Mouse (Mus musculus) heart, embryonic 14.5 days (tissue): Measurements from ENCODE around the gene Cdh24. TPM values are rescaled to one million over a fixed set of nuclear protein-coding genes. Genes with fewer than 3 reads are reported as not detected.

Experiments used
- ATAC-seq: fragments of 200-750 bp; cut with Nextera tagmentation; 2 replicates; pipeline ENCODE4 v1.8.0; 2017; ENCODE audit warnings: low read depth, moderate TSS enrichment; ENCODE audit not compliant: insufficient number of reproducible peaks, insufficient read depth, low FRiP score
- H3K27ac ChIP-seq, 2 experiments: fragments of 200-500 bp in 1 of 2; fragments of 300-500 bp in 1 of 2; sonication (generic) in 1 of 2; replicated peaks in 1 of 2; 2 replicates each; pipeline ENCODE4 v1.5.1; 2012 to 2014; ENCODE audit warnings: low read depth in 2 of 2, low read length in 2 of 2, control low read depth in 1 of 2, mild to moderate bottlenecking in 1 of 2, mixed read lengths in 1 of 2; ENCODE audit not compliant: control insufficient read depth in 1 of 2, insufficient read depth in 1 of 2
- H3K27me3 ChIP-seq: fragments of 300-500 bp; sonication (generic); 2 replicates; pipeline ENCODE4 v1.6.1; 2014; ENCODE audit warnings: mild to moderate bottlenecking, low read length, control low read depth; ENCODE audit not compliant: control insufficient read depth, insufficient read depth
- H3K36me3 ChIP-seq: fragments of 300-500 bp; sonication (generic); 2 replicates; pipeline ENCODE4 v1.6.1; 2014; ENCODE audit warnings: mild to moderate bottlenecking, control low read depth, low read length, mixed read lengths; ENCODE audit not compliant: control insufficient read depth, insufficient read depth
- H3K4me1 ChIP-seq, 2 experiments: fragments of 200-500 bp in 1 of 2; fragments of 300-500 bp in 1 of 2; sonication (generic) in 1 of 2; 2 replicates each; pipeline ENCODE4 v1.6.1; 2012 to 2014; ENCODE audit warnings: low read length in 2 of 2, control low read depth in 1 of 2, mixed read lengths in 1 of 2; ENCODE audit not compliant: control insufficient read depth in 2 of 2, insufficient read depth in 2 of 2
- H3K4me2 ChIP-seq: fragments of 300-500 bp; sonication (generic); 2 replicates; pipeline ENCODE4 v1.6.1; 2014; ENCODE audit warnings: mild to moderate bottlenecking, low read length
- H3K4me3 ChIP-seq, 2 experiments: fragments of 200-500 bp in 1 of 2; fragments of 300-500 bp in 1 of 2; sonication (generic) in 1 of 2; 2 replicates each; pipeline ENCODE4 v1.5.1; 2012 to 2014; ENCODE audit warnings: low read length in 2 of 2, mild to moderate bottlenecking in 2 of 2, control low read depth in 1 of 2, low read depth in 1 of 2, moderate library complexity in 1 of 2; ENCODE audit not compliant: control insufficient read depth in 1 of 2, insufficient read depth in 1 of 2
- H3K9ac ChIP-seq: fragments of 300-500 bp; sonication (generic); 2 replicates; pipeline ENCODE4 v1.6.1; 2014; ENCODE audit warnings: mild to moderate bottlenecking, low read length
- H3K9me3 ChIP-seq: fragments of 300-500 bp; sonication (generic); 2 replicates; pipeline ENCODE4 v1.6.1; 2016; ENCODE audit warnings: low read length, control low read depth; ENCODE audit not compliant: control insufficient read depth
- WGBS: fragments of 180-500 bp; shearing (Covaris S2); extraction: QIAGEN DNeasy Blood & Tissue Kit; methylation state at CpG from one replicate; pipeline ENCODE4 v1.1.7; 2014; 5-methylcytosine and 5-hydroxymethylcytosine counted together
- polyA plus RNA-seq: library from polyadenylated mRNA; unstranded; fragments of >200 nt; fragmentation: Nextera tagmentation; extraction: Ambion mirVana; gene quantifications from 2 replicates; pipeline ENCODE4 v1.2.1, GENCODE M21; 2014

Gene Cdh24
- polyA plus RNA-seq, 1 experiment from 2014 or later = 2.0 TPM

DNA sequence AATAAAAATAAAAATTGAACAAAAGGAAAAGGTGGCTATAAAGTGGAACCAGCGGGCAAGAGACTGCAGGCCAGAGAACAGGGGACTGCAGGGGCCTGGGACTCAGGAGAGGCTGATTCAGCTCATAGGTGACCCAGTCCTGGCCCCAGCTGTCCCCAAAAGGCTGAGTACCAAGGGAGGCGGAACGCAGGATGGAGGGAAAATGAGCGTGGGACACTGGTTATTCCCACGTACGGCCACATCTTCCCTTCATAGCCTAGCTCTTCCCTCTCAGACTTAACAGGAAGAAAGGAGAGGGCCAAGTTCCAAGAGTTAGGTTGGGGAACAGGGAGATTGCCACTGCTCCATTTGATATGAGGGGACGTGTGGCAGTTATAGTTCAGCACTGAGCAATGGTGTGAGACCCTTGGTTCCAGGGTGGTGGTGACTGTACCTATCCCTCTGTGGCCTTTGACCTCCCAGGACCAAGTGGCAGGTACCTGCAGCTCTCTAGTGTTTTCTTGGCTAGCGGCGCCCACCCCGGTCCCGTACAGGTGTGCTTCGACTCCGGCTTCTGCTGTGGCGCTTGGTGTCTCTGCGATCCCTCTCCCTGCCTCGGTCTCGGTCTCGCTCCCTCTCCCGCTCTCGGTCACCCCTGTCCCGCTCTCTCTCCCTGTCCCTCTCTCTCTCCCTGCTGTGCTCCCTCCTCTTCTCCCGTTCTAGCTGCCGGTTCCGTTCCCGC lies 1.2 kb upstream of the Cdh24 start:
- H3K9ac ChIP-seq = no peak overlapping the region
- H3K4me1 ChIP-seq = peaks cover 4% of the 10 kb centered on the region in 2 experiments; a peak in 2 of 4 replicates
- no peak overlapping the region for H3K4me2 ChIP-seq
- ATAC-seq = no peak
- H3K9me3 ChIP-seq = no peaks in the 10 kb centered on the region
- H3K27ac ChIP-seq = no peak overlapping the region
- H3K36me3 ChIP-seq = peaks cover 61% of the 10 kb centered on the region
- H3K4me3 ChIP-seq = no peak overlapping the region
- no peaks in the 10 kb centered on the region for H3K27me3 ChIP-seq
- WGBS = 82% methylated on average over 25 of the region's 25 CpGs

DNA sequence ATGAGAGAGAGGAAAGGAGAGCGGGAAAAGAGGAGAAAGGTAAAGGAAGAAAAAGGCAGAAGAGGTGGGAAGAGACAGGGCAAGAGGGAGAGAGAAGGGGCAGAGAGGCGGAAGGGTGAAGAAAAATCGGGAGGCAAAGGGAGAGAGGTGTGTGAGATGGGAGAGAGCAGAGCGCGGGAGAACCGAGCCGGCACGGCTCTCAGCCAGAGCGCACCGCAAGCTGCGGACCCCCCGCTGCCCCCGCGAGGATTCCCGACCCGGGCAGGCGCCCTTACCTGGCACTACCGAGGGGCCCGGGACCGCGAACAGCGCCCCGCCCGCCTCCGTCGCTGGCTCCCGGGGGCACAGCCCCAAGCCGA lies 239 bp downstream of the Cdh24 start, which contains the start of gene Gm17606:
TSS of gene Gm17606 (plus strand) at position 7 of the 359 bp plus-strand sequence.
- H3K9me3 ChIP-seq = no peaks in the 10 kb centered on the region
- peak within 1 kb of the TSS; percentile 98 for H3K4me2 ChIP-seq
- peak within 1 kb of the TSS; percentile 85 for H3K9ac ChIP-seq
- H3K27ac ChIP-seq = peak within 1 kb of the TSS; percentile 30 to 60
- H3K4me1 ChIP-seq = peaks cover 4% of the 10 kb centered on the region in 2 experiments; a peak in 2 of 4 replicates
- H3K36me3 ChIP-seq = peaks cover 56% of the 10 kb centered on the region
- H3K27me3 ChIP-seq = no peaks in the 10 kb centered on the region
- no peak; the same call in 1 of the 2 replicates for ATAC-seq
- H3K4me3 ChIP-seq = peak within 1 kb of the TSS; percentile 65 to 73
- WGBS = 0% methylated on average over 25 of the region's 28 CpGs

DNA sequence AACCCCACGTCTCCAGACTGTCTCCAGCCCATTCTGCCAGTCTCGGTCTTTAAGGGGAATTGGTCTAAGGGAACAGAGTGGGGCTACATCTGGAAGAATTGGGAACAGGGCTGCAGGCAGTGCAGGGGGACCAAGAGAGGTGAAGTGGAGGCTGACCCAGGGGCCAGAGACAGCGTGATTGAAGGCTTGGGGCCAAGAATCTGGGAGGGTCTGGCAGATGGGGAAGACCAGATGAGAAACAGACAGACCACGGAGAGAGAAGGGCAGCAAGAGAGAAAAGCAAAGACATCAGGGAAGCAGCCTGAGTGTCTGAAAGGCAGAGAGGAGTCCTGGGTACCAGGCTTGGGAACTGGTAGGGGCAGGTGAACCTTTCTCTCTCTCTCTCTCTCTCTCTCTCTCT lies 1.0 kb downstream of the Cdh24 start:
- H3K9ac ChIP-seq = no peak overlapping the region
- H3K27ac ChIP-seq = no peak overlapping the region
- H3K9me3 ChIP-seq = no peaks in the 10 kb centered on the region
- peaks cover 52% of the 10 kb centered on the region for H3K36me3 ChIP-seq
- H3K4me2 ChIP-seq = peak overlapping the region; percentile 98; the same call in 1 of the 2 replicates
- H3K27me3 ChIP-seq = no peaks in the 10 kb centered on the region
- WGBS = 37% methylated on average over 4 of the region's 4 CpGs
- ATAC-seq = no peak
- H3K4me3 ChIP-seq = no peak overlapping the region; a peak in 1 of 4 replicates
- peaks cover 4% of the 10 kb centered on the region in 2 experiments; a peak in 2 of 4 replicates for H3K4me1 ChIP-seq

DNA sequence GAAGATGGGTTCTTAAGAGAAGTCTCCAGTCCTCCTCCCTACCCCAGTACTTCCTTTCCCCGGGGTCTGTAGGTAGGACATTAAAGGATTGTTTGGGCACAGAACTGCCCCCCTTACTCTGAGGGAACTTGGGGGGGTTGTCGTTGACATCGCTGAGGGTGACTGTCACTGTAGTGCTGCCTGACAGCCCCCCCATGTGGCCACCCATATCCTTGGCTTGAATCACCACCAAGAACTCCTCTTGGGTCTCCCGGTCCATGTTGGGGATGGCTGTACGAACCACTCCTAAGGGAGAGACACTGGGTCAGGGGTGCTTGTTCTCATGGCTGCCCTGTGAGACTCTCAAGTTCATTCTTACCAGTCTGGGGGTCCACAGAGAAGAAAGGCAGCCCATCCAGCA lies 3.0 kb downstream of the Cdh24 start:
- peaks cover 4% of the 10 kb centered on the region in 2 experiments; a peak in 2 of 4 replicates for H3K4me1 ChIP-seq
- H3K4me2 ChIP-seq = no peak overlapping the region
- no peaks in the 10 kb centered on the region for H3K27me3 ChIP-seq
- no peaks in the 10 kb centered on the region for H3K9me3 ChIP-seq
- no peak overlapping the region for H3K27ac ChIP-seq
- WGBS = 69% methylated on average over 5 of the region's 5 CpGs
- H3K9ac ChIP-seq = no peak overlapping the region
- ATAC-seq = no peak
- peaks cover 41% of the 10 kb centered on the region for H3K36me3 ChIP-seq
- no peak overlapping the region for H3K4me3 ChIP-seq

DNA sequence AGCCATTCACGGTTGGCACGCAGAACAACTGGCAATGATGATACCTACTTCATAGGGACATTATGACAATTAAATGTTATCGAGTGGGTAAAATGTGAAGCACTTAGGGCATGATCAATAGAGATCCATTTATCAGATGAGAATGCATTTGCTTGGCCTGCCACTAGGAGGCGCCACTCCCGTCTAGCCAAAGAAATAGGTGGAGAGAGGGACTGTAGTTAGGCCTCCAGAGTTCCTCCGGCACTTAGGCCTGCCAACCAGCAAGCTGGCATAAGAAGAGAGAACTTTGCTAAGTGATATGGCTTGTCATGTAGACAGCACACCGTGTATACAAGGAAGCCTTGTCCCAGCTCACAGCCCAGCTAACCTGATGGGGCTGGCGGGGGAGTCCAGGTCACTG lies 4.2 kb downstream of the Cdh24 start:
- no peak for ATAC-seq
- WGBS = 57% methylated on average over 8 of the region's 8 CpGs
- H3K36me3 ChIP-seq = peaks cover 41% of the 10 kb centered on the region

DNA sequence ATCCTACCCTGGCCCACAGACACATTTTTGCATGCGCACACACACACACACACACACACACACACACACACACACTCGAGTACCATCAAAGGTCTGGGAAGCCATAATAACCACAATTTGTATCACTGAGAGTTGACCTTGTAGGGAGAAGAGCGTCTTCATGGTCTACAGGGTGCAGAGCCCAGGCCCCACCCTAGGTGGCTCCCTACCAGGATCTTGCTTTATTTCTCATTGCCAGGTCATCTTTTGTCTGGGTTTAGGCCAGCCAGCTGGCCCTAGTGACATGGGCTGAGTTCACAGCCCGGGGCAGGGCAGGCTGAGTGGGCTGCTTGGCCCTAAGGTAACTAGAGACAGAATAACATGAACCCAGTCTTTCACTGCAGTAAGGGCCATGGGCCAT lies 7.0 kb downstream of the Cdh24 start:
- Histone ChIP-seq H3K4me1 (no peaks in the 10 kb centered on the region), H3K4me3 (no peak overlapping the region), H3K9ac (no peak overlapping the region), H3K27ac (no peak overlapping the region), H3K27me3 (no peaks in the 10 kb centered on the region), H3K9me3 (no peaks in the 10 kb centered on the region), H3K4me2 (no peak overlapping the region), H3K36me3 (peaks cover 51% of the 10 kb centered on the region)
- 69% methylated on average over 4 of the region's 4 CpGs for WGBS
- ATAC-seq = no peak

More for the DNA sequence above, 4.2 kb downstream of the Cdh24 start:
- no peak overlapping the region for H3K27ac ChIP-seq
- H3K27me3 ChIP-seq = no peaks in the 10 kb centered on the region
- H3K4me3 ChIP-seq = no peak overlapping the region
- H3K4me2 ChIP-seq = no peak overlapping the region
- H3K9me3 ChIP-seq = no peaks in the 10 kb centered on the region
- no peak overlapping the region for H3K9ac ChIP-seq
- peaks cover 4% of the 10 kb centered on the region in 2 experiments; a peak in 2 of 4 replicates for H3K4me1 ChIP-seq

DNA sequence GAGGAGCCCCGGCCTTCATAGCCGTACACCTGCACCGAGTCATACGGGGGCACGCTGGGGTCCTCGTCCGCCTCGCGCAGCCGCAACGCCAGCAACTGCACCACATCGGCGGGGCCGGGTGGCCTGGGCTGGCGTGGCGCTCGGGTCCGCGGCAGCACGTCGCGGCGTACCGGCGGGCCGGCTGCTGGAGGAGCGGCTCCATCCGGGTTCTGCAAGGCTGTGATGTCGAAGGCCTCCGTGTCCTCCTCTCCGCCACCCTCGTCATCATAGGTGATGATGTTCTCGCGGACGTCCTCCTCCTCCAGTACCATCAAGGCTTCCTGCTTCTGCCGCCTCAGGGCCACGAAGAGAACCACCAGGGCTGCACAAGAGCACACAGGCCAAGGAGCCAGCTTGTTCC lies 8.9 kb downstream of the Cdh24 start:
- Histone ChIP-seq H3K4me2 (no peak overlapping the region), H3K4me3 (no peak overlapping the region), H3K4me1 (no peaks in the 10 kb centered on the region), H3K9ac (no peak overlapping the region), H3K27me3 (no peaks in the 10 kb centered on the region), H3K36me3 (peaks cover 46% of the 10 kb centered on the region), H3K9me3 (no peaks in the 10 kb centered on the region), H3K27ac (no peak overlapping the region)
- 87% methylated on average over 37 of the region's 37 CpGs for WGBS
- no peak for ATAC-seq

DNA sequence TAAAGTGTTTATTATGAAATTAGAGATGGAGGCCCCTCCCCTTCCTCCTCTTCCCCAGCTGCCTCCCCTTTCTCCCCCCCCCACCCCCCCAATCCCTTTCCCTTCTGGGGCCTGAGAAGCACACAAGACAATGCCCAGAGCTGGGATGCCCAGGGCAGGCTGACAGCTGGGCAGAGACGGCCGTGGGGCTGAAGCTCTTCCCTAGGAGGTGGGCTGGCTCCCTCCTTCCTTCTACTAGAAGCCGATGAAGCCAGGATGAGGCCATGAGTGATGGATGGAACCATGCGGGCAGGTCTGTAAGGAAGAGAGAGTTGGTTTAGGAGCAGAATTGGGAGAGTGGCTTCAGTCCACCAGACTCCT lies 9.9 kb downstream of the Cdh24 start:
- WGBS = 74% methylated on average over 4 of the region's 4 CpGs
- no peak overlapping the region for H3K4me3 ChIP-seq
- H3K4me1 ChIP-seq = no peaks in the 10 kb centered on the region
- no peak overlapping the region for H3K9ac ChIP-seq
- peaks cover 41% of the 10 kb centered on the region for H3K36me3 ChIP-seq
- H3K4me2 ChIP-seq = no peak overlapping the region
- H3K9me3 ChIP-seq = no peaks in the 10 kb centered on the region
- ATAC-seq = no peak
- no peak overlapping the region for H3K27ac ChIP-seq
- H3K27me3 ChIP-seq = no peaks in the 10 kb centered on the region
